Mouse (Mus musculus) activated CD4-positive, CD25-positive, alpha-beta regulatory T cell, adult 9 weeks (primary cell): ENCODE data around the gene Cnot8. TPM values are rescaled to one million over a fixed set of nuclear protein-coding genes. Genes with fewer than 3 reads are reported as not detected.

Source experiments
- polyA plus RNA-seq: library from polyadenylated mRNA; unstranded; fragments of 100-300 nt; shearing (Covaris generic); gene quantifications from one replicate; pipeline ENCODE4 v1.2.1, GENCODE M21; 2017

The Cnot8 gene
- 114 TPM for polyA plus RNA-seq

DNA sequence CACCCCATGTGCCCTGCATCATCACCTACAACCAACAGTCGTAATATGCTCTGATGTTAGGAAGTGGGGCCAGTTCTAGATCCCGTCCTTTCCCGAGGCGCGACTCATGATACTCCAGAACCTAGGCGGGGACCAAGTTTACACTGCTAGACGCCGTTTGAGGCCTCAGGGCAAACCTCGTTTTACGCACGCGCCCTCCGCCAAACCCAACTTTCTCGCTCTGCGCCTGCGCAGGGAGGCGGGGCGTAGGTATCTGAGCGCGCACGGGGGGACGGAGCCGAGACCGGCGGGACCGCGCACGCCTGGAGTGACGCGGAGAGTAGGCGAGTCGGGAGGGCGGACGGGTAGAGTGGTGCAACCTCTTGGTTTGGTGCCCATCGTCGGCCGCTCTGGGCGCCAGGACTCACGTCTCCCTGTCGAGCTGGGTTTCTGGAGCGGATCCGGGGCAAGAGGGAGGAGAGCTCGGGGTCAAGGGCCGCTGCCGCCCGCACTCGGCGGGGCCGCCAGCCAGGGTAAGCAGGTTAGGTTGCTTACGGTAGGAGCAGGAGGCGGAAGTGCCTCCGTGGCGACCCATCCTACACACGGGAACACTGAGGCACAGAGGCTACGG lies at the start of gene Cnot8:
Cnot8 (plus strand) TSS at position 457 of the 610 bp plus-strand sequence.

DNA sequence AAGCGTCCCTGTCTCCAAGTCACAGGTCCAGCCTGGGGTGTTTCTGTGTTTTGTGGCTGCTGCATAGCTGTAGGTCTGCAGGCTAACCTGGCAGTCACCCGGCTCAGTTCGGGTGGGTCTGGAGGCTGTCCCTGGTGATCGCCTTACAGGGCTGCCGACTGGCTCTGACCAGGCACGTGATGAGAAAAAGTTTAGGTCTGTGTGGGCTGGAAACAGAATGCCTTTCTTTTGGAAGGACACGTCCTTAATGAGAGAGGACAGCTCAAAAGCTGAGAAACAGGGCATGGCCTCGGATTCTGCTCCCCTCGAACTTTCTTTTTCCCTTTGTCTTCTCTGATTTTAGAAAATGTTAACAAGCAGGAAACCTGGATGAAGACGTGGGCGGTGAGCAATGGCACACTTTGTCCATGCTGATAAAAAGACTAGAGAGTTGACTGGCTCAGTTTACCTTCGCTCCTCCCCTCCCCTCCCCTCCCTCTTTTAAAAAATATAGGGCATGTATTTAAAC lies 10.9 kb upstream of the Cnot8 start, which contains the start of gene Gm12248:
Gm12248 (minus strand) TSS at position 114 of the 508 bp plus-strand sequence.

Other genes with a start within 250 kb of the Cnot8 start
- 15.3 TPM for gene Larp1, start 95.1 kb upstream of the Cnot8 start, polyA plus RNA-seq
- gene Gm12248, start 11.0 kb upstream of the Cnot8 start, polyA plus RNA-seq = not detected
- 12.6 TPM for gene Gemin5, start 64.4 kb downstream of the Cnot8 start, polyA plus RNA-seq
- 82.4 TPM for gene Mrpl22, start 67.5 kb downstream of the Cnot8 start, polyA plus RNA-seq
- gene Igtp, start 95.4 kb downstream of the Cnot8 start, polyA plus RNA-seq = 624 TPM
- gene Irgm2, start 95.5 kb downstream of the Cnot8 start, polyA plus RNA-seq = 86.1 TPM
- gene 4930438A08Rik, start 170.6 kb downstream of the Cnot8 start, polyA plus RNA-seq = not detected
- gene Zfp692, start 202.9 kb downstream of the Cnot8 start, polyA plus RNA-seq = 22.4 TPM
- 43.6 TPM for gene Zfp672, start 226.2 kb downstream of the Cnot8 start, polyA plus RNA-seq
- gene Sh3bp5l, start 226.6 kb downstream of the Cnot8 start, polyA plus RNA-seq = 27.3 TPM